Mouse (Mus musculus): ENCODE data around the gene Flcn. TPM values are rescaled to one million over a fixed set of nuclear protein-coding genes. Genes with fewer than 3 reads are reported as not detected.

Flcn gene
- total and polyA plus RNA-seq, 3 experiments = 31.7 to 36.1 (median 35.1) TPM

- peaks cover 23 to 73% of the 10 kb centered on the region in 2 experiments for H3K36me3 ChIP-seq (replicated peaks in 1 of 2; ENCODE audit: control insufficient read depth in 1 of 2, insufficient read depth in 1 of 2, low read length in 1 of 2)
- H3K4me3 ChIP-seq (replicated peaks in 1 of 3; ENCODE audit: low read depth in 2 of 3, low read length in 2 of 3, poor library complexity in 1 of 3) = no peak overlapping the region
- H3K4me1 ChIP-seq (ENCODE audit: control insufficient read depth in 1 of 2, insufficient read depth in 2 of 2) = peaks cover 0 to 18% of the 10 kb centered on the region in 2 experiments; a peak in 2 of 4 replicates
- TF ChIP-seq MAX (IDR thresholded peaks at IDR 0.05; ENCODE audit: low read length) = no peak
- no peaks in the 10 kb centered on the region for H3K79me2 ChIP-seq (replicated peaks; ENCODE audit: control insufficient read depth, extremely low read depth, insufficient read depth, poor library complexity, severe bottlenecking)
- DNase-seq (ENCODE audit: extremely low read depth) = no peak
- H3K27me3 ChIP-seq (replicated peaks) = no peaks in the 10 kb centered on the region
- in situ Hi-C loops (cut with MboI; ENCODE audit: low pct_ligation_motif_present, low pct_unique_long_range_greater_than_20kb, low sequenced_read_pairs) (no loop called here), dilution Hi-C loops (cut with MboI; ENCODE audit: extremely low pct_ligation_motif_present, extremely low pct_unique_long_range_greater_than_20kb, low sequenced_read_pairs) (no loop called here)
- no peak overlapping the region for H3K4me2 ChIP-seq (ENCODE audit: insufficient read depth, low read depth, poor library complexity, severe bottlenecking)
- no peak overlapping the region for H3K9ac ChIP-seq (ENCODE audit: insufficient read depth, low read depth)
- no peaks in the 10 kb centered on the region for H3K9me3 ChIP-seq (replicated peaks; ENCODE audit: low read length)
- no peak overlapping the region for H3K27ac ChIP-seq (ENCODE audit: insufficient read depth, low read depth)
Measured at GRCm38 (mm10) chr11:59743712-59744111, 66.1 kb downstream of the Flcn start.

- Histone ChIP-seq H3K4me1 (ENCODE audit: control insufficient read depth in 1 of 2, insufficient read depth in 2 of 2) (peaks cover 0 to 18% of the 10 kb centered on the region in 2 experiments; a peak in 2 of 4 replicates), H3K4me3 (replicated peaks in 1 of 3; ENCODE audit: low read depth in 2 of 3, low read length in 2 of 3, poor library complexity in 1 of 3) (no peak overlapping the region), H3K27me3 (replicated peaks) (no peaks in the 10 kb centered on the region), H3K36me3 (replicated peaks in 1 of 2; ENCODE audit: control insufficient read depth in 1 of 2, insufficient read depth in 1 of 2, low read length in 1 of 2) (peaks cover 23 to 75% of the 10 kb centered on the region in 2 experiments), H3K9ac (ENCODE audit: insufficient read depth, low read depth) (no peak overlapping the region), H3K4me2 (ENCODE audit: insufficient read depth, low read depth, poor library complexity, severe bottlenecking) (no peak overlapping the region), H3K79me2 (replicated peaks; ENCODE audit: control insufficient read depth, extremely low read depth, insufficient read depth, poor library complexity, severe bottlenecking) (no peaks in the 10 kb centered on the region), H3K9me3 (replicated peaks; ENCODE audit: low read length) (no peaks in the 10 kb centered on the region), H3K27ac (ENCODE audit: insufficient read depth, low read depth) (no peak overlapping the region)
- in situ Hi-C loops (cut with MboI; ENCODE audit: low pct_ligation_motif_present, low pct_unique_long_range_greater_than_20kb, low sequenced_read_pairs) (no loop called here), dilution Hi-C loops (cut with MboI; ENCODE audit: extremely low pct_ligation_motif_present, extremely low pct_unique_long_range_greater_than_20kb, low sequenced_read_pairs) (no loop called here)
- TF ChIP-seq TBP (conservative IDR thresholded peaks at IDR 0.05; ENCODE audit: low read depth, low read length) = no peak
- TF ChIP-seq SIN3A (IDR thresholded peaks at IDR 0.05; ENCODE audit: low read length) = no peak
- no peak for TF ChIP-seq CHD1 (IDR thresholded peaks at IDR 0.05; ENCODE audit: low read depth, low read length)
- DNase-seq (ENCODE audit: extremely low read depth) = no peak
Measured at GRCm38 (mm10) chr11:59743307-59743706, 66.5 kb downstream of the Flcn start.

- dilution Hi-C loops (cut with MboI; ENCODE audit: extremely low pct_ligation_motif_present, extremely low pct_unique_long_range_greater_than_20kb, low sequenced_read_pairs) = no loop called here
- in situ Hi-C loops (cut with MboI; ENCODE audit: low pct_ligation_motif_present, low pct_unique_long_range_greater_than_20kb, low sequenced_read_pairs) = no loop called here
- no peaks in the 10 kb centered on the region for H3K79me2 ChIP-seq (replicated peaks; ENCODE audit: control insufficient read depth, extremely low read depth, insufficient read depth, poor library complexity, severe bottlenecking)
Measured at GRCm38 (mm10) chr11:59741915-59742314, 67.9 kb downstream of the Flcn start.

More at GRCm38 (mm10) chr11:59741915-59742314, 67.9 kb downstream of the Flcn start:
- Histone ChIP-seq H3K4me3 (replicated peaks in 1 of 3; ENCODE audit: low read depth in 2 of 3, low read length in 2 of 3, poor library complexity in 1 of 3) (no peak overlapping the region), H3K27ac (ENCODE audit: insufficient read depth, low read depth) (no peak overlapping the region), H3K36me3 (replicated peaks in 1 of 2; ENCODE audit: control insufficient read depth in 1 of 2, insufficient read depth in 1 of 2, low read length in 1 of 2) (peaks cover 30 to 85% of the 10 kb centered on the region in 2 experiments), H3K9me3 (replicated peaks; ENCODE audit: low read length) (no peaks in the 10 kb centered on the region), H3K4me1 (ENCODE audit: control insufficient read depth in 1 of 2, insufficient read depth in 2 of 2) (peaks cover 0 to 18% of the 10 kb centered on the region in 2 experiments; a peak in 2 of 4 replicates), H3K4me2 (ENCODE audit: insufficient read depth, low read depth, poor library complexity, severe bottlenecking) (no peak overlapping the region), H3K9ac (ENCODE audit: insufficient read depth, low read depth) (no peak overlapping the region), H3K27me3 (replicated peaks) (no peaks in the 10 kb centered on the region)
- no peak for TF ChIP-seq MAFK (IDR thresholded peaks at IDR 0.05; ENCODE audit: insufficient replicate concordance, low read length)
- DNase-seq (ENCODE audit: extremely low read depth) = no peak

Other genes with a start within 250 kb of the Flcn start
- not detected in 2 replicates for gene Olfr222, start 233.8 kb downstream of the Flcn start, total RNA-seq (2012; rRNA removed)
- not detected in 2 replicates for gene Olfr222, start 233.8 kb downstream of the Flcn start, total RNA-seq (2014; rRNA removed)
- not detected in 2 replicates for gene Olfr222, start 233.8 kb downstream of the Flcn start, polyA plus RNA-seq (2012; ENCODE audit: insufficient read length, low read depth)
- not detected in 2 replicates for gene Olfr223, start 216.7 kb downstream of the Flcn start, total RNA-seq (2012; rRNA removed)
- not detected in 2 replicates for gene Olfr223, start 216.7 kb downstream of the Flcn start, total RNA-seq (2014; rRNA removed)
- not detected in 2 replicates for gene Olfr223, start 216.7 kb downstream of the Flcn start, polyA plus RNA-seq (2012; ENCODE audit: insufficient read length, low read depth)
- 59.5 and 71.6 TPM in 2 replicates for gene Mprip, start 148.7 kb downstream of the Flcn start, total RNA-seq (2012; rRNA removed)
- 45.6 and 50.6 TPM in 2 replicates for gene Mprip, start 148.7 kb downstream of the Flcn start, total RNA-seq (2014; rRNA removed)
- gene Mprip, start 148.7 kb downstream of the Flcn start, polyA plus RNA-seq (2012; ENCODE audit: insufficient read length, low read depth) = 52.8 and 56.4 TPM in 2 replicates
- not detected in 2 replicates for gene Pld6, start 22.4 kb downstream of the Flcn start, total RNA-seq (2012; rRNA removed)
- gene Pld6, start 22.4 kb downstream of the Flcn start, total RNA-seq (2014; rRNA removed) = not detected in 2 replicates
- not detected in 2 replicates for gene Pld6, start 22.4 kb downstream of the Flcn start, polyA plus RNA-seq (2012; ENCODE audit: insufficient read length, low read depth)
- gene Nt5m, start 29.4 kb upstream of the Flcn start, total RNA-seq (2012; rRNA removed) = 23.1 and 24.3 TPM in 2 replicates
- 24.6 and 25.7 TPM in 2 replicates for gene Nt5m, start 29.4 kb upstream of the Flcn start, total RNA-seq (2014; rRNA removed)
- 16.4 and 22.3 TPM in 2 replicates for gene Nt5m, start 29.4 kb upstream of the Flcn start, polyA plus RNA-seq (2012; ENCODE audit: insufficient read length, low read depth)
- gene Cops3, start 29.8 kb upstream of the Flcn start, total RNA-seq (2012; rRNA removed) = 128 and 140 TPM in 2 replicates
- 317 and 374 TPM in 2 replicates for gene Cops3, start 29.8 kb upstream of the Flcn start, total RNA-seq (2014; rRNA removed)
- 248 and 267 TPM in 2 replicates for gene Cops3, start 29.8 kb upstream of the Flcn start, polyA plus RNA-seq (2012; ENCODE audit: insufficient read length, low read depth)
- 32.9 and 35.5 TPM in 2 replicates for gene Med9, start 138.2 kb upstream of the Flcn start, total RNA-seq (2012; rRNA removed)
- gene Med9, start 138.2 kb upstream of the Flcn start, total RNA-seq (2014; rRNA removed) = 36.8 and 43.3 TPM in 2 replicates
- gene Med9, start 138.2 kb upstream of the Flcn start, polyA plus RNA-seq (2012; ENCODE audit: insufficient read length, low read depth) = 35.1 and 41.6 TPM in 2 replicates
- gene Rasd1, start 154.9 kb upstream of the Flcn start, total RNA-seq (2012; rRNA removed) = 0.17 and 0.30 TPM in 2 replicates
- 0.13 and 0.14 TPM in 2 replicates for gene Rasd1, start 154.9 kb upstream of the Flcn start, total RNA-seq (2014; rRNA removed)
- 0.15 TPM in 1 of 2 replicates, not detected in the other for gene Rasd1, start 154.9 kb upstream of the Flcn start, polyA plus RNA-seq (2012; ENCODE audit: insufficient read length, low read depth)
- 7.8 and 9.1 TPM in 2 replicates for gene Pemt, start 236.5 kb upstream of the Flcn start, total RNA-seq (2012; rRNA removed)
- gene Pemt, start 236.5 kb upstream of the Flcn start, total RNA-seq (2014; rRNA removed) = 6.7 and 6.9 TPM in 2 replicates
- 10.5 and 10.7 TPM in 2 replicates for gene Pemt, start 236.5 kb upstream of the Flcn start, polyA plus RNA-seq (2012; ENCODE audit: insufficient read length, low read depth)